Mouse (Mus musculus): ENCODE measurements around the gene Gm20721.

GRCm38 (mm10) chr2:174326481-174326880, 20.0 kb downstream of the Gm20721 start:
- TF ChIP-seq CTCF (IDR thresholded peaks at IDR 0.05; ENCODE audit: low read depth, low read length) = no peak
- no peak for TF ChIP-seq TAL1 (conservative IDR thresholded peaks at IDR 0.05; ENCODE audit: low read depth, low read length)
- no peak for TF ChIP-seq GATA1 (IDR thresholded peaks at IDR 0.05; ENCODE audit: borderline replicate concordance, low read length)
- TF ChIP-seq POLR2AphosphoS5 (IDR thresholded peaks at IDR 0.05; ENCODE audit: insufficient replicate concordance, low read depth, low read length) = no peak
- TF ChIP-seq GATA2 (IDR thresholded peaks at IDR 0.05; ENCODE audit: borderline replicate concordance, low read depth, low read length) = no peak
